Mouse (Mus musculus) stomach, postnatal 0 days (tissue): ENCODE results near the gene Grhpr.

ENCODE experiments used
- CTCF ChIP-seq: IDR thresholded peaks from 2 replicates; pipeline ENCODE4 v1.5.1; 2016; ENCODE audit warnings: antibody characterized with exemption, low read depth, mild to moderate bottlenecking, moderate library complexity
- EP300 ChIP-seq: optimal IDR thresholded peaks from 2 replicates; pipeline ENCODE3; 2016; ENCODE audit warnings: antibody characterized with exemption

DNA sequence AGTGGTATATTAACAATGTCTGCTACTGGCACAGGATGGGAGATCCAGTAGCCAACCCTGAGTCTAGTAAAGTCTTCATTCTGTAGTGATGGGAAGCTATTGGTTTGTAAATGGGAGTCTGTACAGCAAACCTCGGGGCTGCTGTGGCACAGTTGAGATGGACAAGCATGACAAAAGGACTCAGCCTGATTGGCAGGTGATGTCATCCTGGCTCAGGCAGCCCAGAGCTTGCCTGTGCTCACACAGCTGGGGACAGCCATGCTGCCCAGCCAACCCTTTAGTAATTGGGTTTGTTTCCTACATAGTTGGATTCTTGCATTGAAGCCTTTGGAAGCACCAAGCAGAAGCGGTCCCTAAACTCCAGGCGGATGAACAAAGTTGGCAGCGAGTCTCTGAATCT, 45.3 kb downstream of the Grhpr start:
- TF ChIP-seq CTCF (no peak), EP300 (no peak)
